Mouse (Mus musculus) embryonic stem cell, embryonic (primary cell): ENCODE data around the gene Ttc21a.

ENCODE experiments used
- CTCF ChIA-PET, 4 experiments: fragments of 300-600 bp in 2 of 4; fragments of 350-600 bp in 2 of 4; sonication (Branson Sonifier 250); formaldehyde crosslinking; loops; one replicate each; lab custom pipeline; 2022; ENCODE audit warnings: inconsistent platforms in 2 of 4; lab: Charles Lee
- POLR2A ChIA-PET, 4 experiments: fragments of 300-600 bp in 2 of 4; fragments of 350-600 bp in 2 of 4; sonication (Branson Sonifier 250); formaldehyde crosslinking; loops; one replicate each; lab custom pipeline; 2022; ENCODE audit warnings: antibody characterized with exemption in 4 of 4, inconsistent platforms in 1 of 4; lab: Charles Lee

The Ttc21a gene

GRCm38 (mm10) chr9:119988304-119988703 is 50.9 kb downstream of the Ttc21a start:
- CTCF ChIA-PET, result interaction anchor here in 1 of 4 experiments (0.6 to 2.6 kb wide), 3 partner anchors 14 to 19 kb away, joined by 3 to 19 read pairs (median 3); no protein-coding TSS in a partner anchor
- POLR2A ChIA-PET, result interaction anchor here in 3 of 4 experiments (0.6 to 10.2 kb wide), 17 partner anchors 9 to 359 kb away, joined by 3 to 173 read pairs (median 4); partner anchors contain the start of genes Gorasp1 (in 1 of the 3), Mobp (in 1 of the 3), Rpsa (in 1 of the 3) and Ttc21a (in 1 of the 3)

- ChIA-PET POLR2A (interaction anchor here in 3 of 4 experiments (0.5 to 1.6 kb wide), 16 partner anchors 9 to 1486 kb away, joined by 3 to 11 read pairs (median 3); no protein-coding TSS in a partner anchor), CTCF (interaction anchor here (0.6 to 1.2 kb wide), 7 partner anchors 17 to 1502 kb away, joined by 3 to 6 read pairs (median 4); no protein-coding TSS in a partner anchor)
Observed at GRCm38 (mm10) chr9:119991310-119991709, 53.9 kb downstream of the Ttc21a start.

GRCm38 (mm10) chr9:119993092-119993844 is 55.9 kb downstream of the Ttc21a start:
- ChIA-PET CTCF (interaction anchor here in 1 of 4 experiments (1.8 kb wide), 1 partner anchor 19 kb away, joined by 5 read pairs; no protein-coding TSS in a partner anchor), POLR2A (interaction anchor here (0.7 to 3.0 kb wide), 17 partner anchors 9 to 206 kb away, joined by 3 to 66 read pairs (median 5); partner anchors contain the start of gene Csrnp1 (in 3 of the 4))

- ChIA-PET POLR2A (interaction anchor here (0.6 to 3.0 kb wide), 22 partner anchors 8 to 133 kb away, joined by 3 to 66 read pairs (median 5); partner anchors contain the start of gene Csrnp1 (in 3 of the 4)), CTCF (interaction anchor here in 2 of 4 experiments (0.9 to 1.8 kb wide), 2 partner anchors 20 kb away, joined by 3 to 5 read pairs; no protein-coding TSS in a partner anchor)
Observed at GRCm38 (mm10) chr9:119994207-119994606, 56.8 kb downstream of the Ttc21a start.

GRCm38 (mm10) chr9:119996080-119996479 is 58.7 kb downstream of the Ttc21a start:
- CTCF ChIA-PET, result no interaction called here
- POLR2A ChIA-PET, result interaction anchor here in 1 of 4 experiments (1.2 kb wide), 1 partner anchor 12 kb away, joined by 4 read pairs; the partner anchor contains the start of gene Csrnp1

- POLR2A ChIA-PET, result interaction anchor here in 3 of 4 experiments (0.6 to 11.1 kb wide), 8 partner anchors 9 to 501 kb away, joined by 3 to 173 read pairs (median 4); partner anchors contain the start of gene Csrnp1 (in 2 of the 3)
- CTCF ChIA-PET, result no interaction called here
Observed at GRCm38 (mm10) chr9:119998776-119999175, 61.4 kb downstream of the Ttc21a start.

- CTCF ChIA-PET, result interaction anchor here in 2 of 4 experiments (1.0 to 1.3 kb wide), 2 partner anchors 25 kb away, joined by 3 to 4 read pairs; no protein-coding TSS in a partner anchor
- POLR2A ChIA-PET, result interaction anchor here in 2 of 4 experiments (1.3 to 11.1 kb wide), 3 partner anchors 15 to 22 kb away, joined by 5 to 173 read pairs (median 48); partner anchors contain the start of gene Csrnp1 (in 2 of the 2)
Observed at GRCm38 (mm10) chr9:119999636-120000035, 62.2 kb downstream of the Ttc21a start.

GRCm38 (mm10) chr9:120000761-120001160 is 63.4 kb downstream of the Ttc21a start:
- ChIA-PET POLR2A (interaction anchor here in 3 of 4 experiments (0.5 to 11.1 kb wide), 7 partner anchors 9 to 126 kb away, joined by 3 to 173 read pairs (median 3); partner anchors contain the start of genes Csrnp1 (in 2 of the 3) and Rpsa (in 1 of the 3)), CTCF (interaction anchor here in 2 of 4 experiments (0.6 to 2.4 kb wide), 5 partner anchors 26 to 115 kb away, joined by 3 to 8 read pairs (median 4); no protein-coding TSS in a partner anchor)

GRCm38 (mm10) chr9:120001945-120002725 is 64.7 kb downstream of the Ttc21a start:
- POLR2A ChIA-PET, result interaction anchor here (0.7 to 11.1 kb wide), 42 partner anchors 8 to 1806 kb away, joined by 3 to 173 read pairs (median 5); partner anchors contain the start of genes Csrnp1 (in 4 of the 4), Mobp (in 2 of the 4), Rpsa (in 2 of the 4) and Gorasp1 (in 1 of the 4)
- CTCF ChIA-PET, result interaction anchor here in 3 of 4 experiments (0.5 to 3.8 kb wide), 17 partner anchors 9 to 904 kb away, joined by 3 to 25 read pairs (median 4); no protein-coding TSS in a partner anchor

GRCm38 (mm10) chr9:120002893-120003292 is 65.5 kb downstream of the Ttc21a start:
- CTCF ChIA-PET, result interaction anchor here in 2 of 4 experiments (0.6 to 3.8 kb wide), 5 partner anchors 29 to 647 kb away, joined by 3 to 25 read pairs (median 6); no protein-coding TSS in a partner anchor

GRCm38 (mm10) chr9:120005936-120006335 is 68.5 kb downstream of the Ttc21a start:
- CTCF ChIA-PET, result interaction anchor here in 3 of 4 experiments (0.5 to 4.0 kb wide), 6 partner anchors 18 to 488 kb away, joined by 3 to 32 read pairs (median 4); no protein-coding TSS in a partner anchor
- POLR2A ChIA-PET, result interaction anchor here (0.6 to 11.1 kb wide), 21 partner anchors 12 to 1015 kb away, joined by 3 to 173 read pairs (median 4); partner anchors contain the start of genes Csrnp1 (in 2 of the 4) and Rpsa (in 1 of the 4)

More at GRCm38 (mm10) chr9:120002893-120003292, 65.5 kb downstream of the Ttc21a start:
- POLR2A ChIA-PET, result interaction anchor here in 3 of 4 experiments (0.7 to 11.1 kb wide), 27 partner anchors 8 to 147 kb away, joined by 3 to 173 read pairs (median 7); partner anchors contain the start of genes Csrnp1 (in 3 of the 3), Rpsa (in 2 of the 3), Gorasp1 (in 1 of the 3) and Mobp (in 1 of the 3)

GRCm38 (mm10) chr9:120007833-120008232 is 70.4 kb downstream of the Ttc21a start:
- CTCF ChIA-PET, result interaction anchor here (0.6 to 4.0 kb wide), 17 partner anchors 9 to 339 kb away, joined by 3 to 32 read pairs (median 4); no protein-coding TSS in a partner anchor
- POLR2A ChIA-PET, result interaction anchor here in 3 of 4 experiments (0.6 to 11.1 kb wide), 14 partner anchors 9 to 142 kb away, joined by 3 to 173 read pairs (median 4); partner anchors contain the start of genes Csrnp1 (in 2 of the 3) and Mobp (in 1 of the 3)

GRCm38 (mm10) chr9:120009226-120009841 is 71.9 kb downstream of the Ttc21a start:
- CTCF ChIA-PET, result interaction anchor here in 3 of 4 experiments (0.8 to 4.0 kb wide), 3 partner anchors 18 to 35 kb away, joined by 3 to 32 read pairs (median 3); no protein-coding TSS in a partner anchor

GRCm38 (mm10) chr9:120009871-120010270 is 72.5 kb downstream of the Ttc21a start:
- CTCF ChIA-PET, result interaction anchor here in 2 of 4 experiments (1.0 to 2.0 kb wide), 2 partner anchors 8 to 18 kb away, joined by 3 to 8 read pairs; no protein-coding TSS in a partner anchor
- POLR2A ChIA-PET, result interaction anchor here in 3 of 4 experiments (0.7 to 3.3 kb wide), 9 partner anchors 8 to 118 kb away, joined by 3 to 15 read pairs (median 9); partner anchors contain the start of genes Rpsa (in 2 of the 3) and Csrnp1 (in 1 of the 3)

More at GRCm38 (mm10) chr9:120009226-120009841, 71.9 kb downstream of the Ttc21a start:
- POLR2A ChIA-PET, result interaction anchor here in 3 of 4 experiments (0.6 to 11.1 kb wide), 17 partner anchors 8 to 1018 kb away, joined by 3 to 173 read pairs (median 5); partner anchors contain the start of genes Csrnp1 (in 3 of the 3) and Rpsa (in 2 of the 3)

- POLR2A ChIA-PET, result interaction anchor here in 2 of 4 experiments (1.2 to 3.3 kb wide), 8 partner anchors 9 to 122 kb away, joined by 3 to 15 read pairs (median 8); partner anchors contain the start of genes Csrnp1 (in 2 of the 2) and Rpsa (in 1 of the 2)
- CTCF ChIA-PET, result interaction anchor here in 3 of 4 experiments (0.6 to 2.0 kb wide), 9 partner anchors 9 to 1258 kb away, joined by 3 to 8 read pairs (median 4); partner anchors contain the start of gene Csrnp1 (in 1 of the 3)
Observed at GRCm38 (mm10) chr9:120010781-120011511, 73.5 kb downstream of the Ttc21a start.
